Mouse (Mus musculus) heart, postnatal 0 days (tissue): ENCODE data around the gene Foxp1. TPM values are rescaled to one million over a fixed set of nuclear protein-coding genes. Genes with fewer than 3 reads are reported as not detected.

Experiments
- ATAC-seq: fragments of 200-750 bp; cut with Nextera tagmentation; 2 replicates; pipeline ENCODE4 v1.8.0; 2017; ENCODE audit warnings: low read depth, moderate number of reproducible peaks, moderate library complexity; ENCODE audit not compliant: insufficient read depth
- DNase-seq: peaks from one replicate; pipeline ENCODE4 v3.0.0-alpha.2; 2016; ENCODE audit warnings: low spot score
- H3K27ac ChIP-seq: fragments of 300-500 bp; sonication (generic); 2 replicates; pipeline ENCODE4 v1.5.1; 2014; ENCODE audit warnings: low read depth, mild to moderate bottlenecking
- H3K27me3 ChIP-seq: fragments of 300-500 bp; sonication (generic); 2 replicates; pipeline ENCODE4 v1.6.1; 2014; ENCODE audit warnings: low read length, mixed read lengths; ENCODE audit not compliant: control insufficient read depth, insufficient read depth
- H3K36me3 ChIP-seq: fragments of 300-500 bp; sonication (generic); replicated peaks from 2 replicates; pipeline ENCODE4 v1.6.1; 2014; ENCODE audit warnings: low read length, mixed read lengths; ENCODE audit not compliant: control insufficient read depth, insufficient read depth
- H3K4me1 ChIP-seq: fragments of 300-500 bp; sonication (generic); 2 replicates; pipeline ENCODE4 v1.6.1; 2014; ENCODE audit warnings: antibody characterized with exemption; ENCODE audit not compliant: control insufficient read depth, insufficient read depth
- H3K4me2 ChIP-seq: fragments of 300-500 bp; sonication (generic); 2 replicates; pipeline ENCODE4 v1.6.1; 2014; ENCODE audit warnings: low read depth, mild to moderate bottlenecking, low read length, moderate library complexity
- H3K4me3 ChIP-seq: fragments of 300-500 bp; sonication (generic); 2 replicates; pipeline ENCODE4 v1.5.1; 2014; ENCODE audit warnings: low read depth, low read length
- H3K9ac ChIP-seq: fragments of 300-500 bp; sonication (generic); replicated peaks from 2 replicates; pipeline ENCODE4 v1.6.1; 2014; ENCODE audit warnings: low read depth, low read length, mixed read lengths
- H3K9me3 ChIP-seq: fragments of 300-500 bp; sonication (generic); replicated peaks from 2 replicates; pipeline ENCODE4 v1.6.1; 2016; ENCODE audit warnings: low read length; ENCODE audit not compliant: control insufficient read depth
- CTCF ChIP-seq: IDR thresholded peaks from 2 replicates; pipeline ENCODE4 v1.5.1; 2016; ENCODE audit warnings: antibody characterized with exemption, control low read depth, low read depth
- EP300 ChIP-seq: IDR thresholded peaks from 2 replicates; pipeline ENCODE4 v1.6.1; 2016; ENCODE audit warnings: antibody characterized with exemption, low read depth
- WGBS: fragments of 180-500 bp; shearing (Covaris S2); extraction: QIAGEN DNeasy Blood & Tissue Kit; methylation state at CpG from one replicate; pipeline ENCODE4 v1.1.7; 2014; 5-methylcytosine and 5-hydroxymethylcytosine counted together
- polyA plus RNA-seq: library from polyadenylated mRNA; unstranded; fragments of >200 nt; fragmentation: Nextera tagmentation; extraction: Ambion mirVana; gene quantifications from 2 replicates; pipeline ENCODE4 v1.2.1, GENCODE M21; 2015
- total RNA-seq: library from RNA; depleted of rRNA; stranded (reverse); fragments of >200 nt; gene quantifications from 2 replicates; pipeline ENCODE4 v1.2.3, GENCODE M21; 2014; ENCODE audit warnings: low replicate concordance

The Foxp1 gene
- total and polyA plus RNA-seq, 2 experiments from 2014 or later, result 40.7 to 88.1 TPM

- DNase-seq (no peak), ATAC-seq (no peak)
- 74% methylated on average over 1 of the region's 1 CpGs for WGBS
- Histone ChIP-seq H3K27me3 (no peaks in the 10 kb centered on the region), H3K36me3 (no peaks in the 10 kb centered on the region), H3K4me2 (no peak overlapping the region), H3K4me1 (no peaks in the 10 kb centered on the region), H3K4me3 (no peak overlapping the region), H3K9me3 (peaks cover 11% of the 10 kb centered on the region; the same call in 1 of the 2 replicates), H3K9ac (no peak overlapping the region), H3K27ac (no peak overlapping the region)
- no peak for TF ChIP-seq CTCF
- TF ChIP-seq EP300, result no peak
Observed at GRCm38 (mm10) chr6:99552816-99553215, 30.3 kb upstream of the Foxp1 start.

- DNase-seq (no peak), ATAC-seq (no peak)
- no peak for TF ChIP-seq EP300
- no peak for TF ChIP-seq CTCF
- Histone ChIP-seq H3K27ac (no peak overlapping the region), H3K9ac (no peak overlapping the region), H3K36me3 (no peaks in the 10 kb centered on the region), H3K4me3 (no peak overlapping the region), H3K27me3 (no peaks in the 10 kb centered on the region), H3K4me1 (no peaks in the 10 kb centered on the region), H3K9me3 (peaks cover 11% of the 10 kb centered on the region; the same call in 1 of the 2 replicates), H3K4me2 (no peak overlapping the region)
- WGBS, result 86% methylated on average over 2 of the region's 2 CpGs
Observed at GRCm38 (mm10) chr6:99546416-99546815, 23.9 kb upstream of the Foxp1 start.

- H3K27ac ChIP-seq, result no peak overlapping the region
- 73% methylated on average over 6 of the region's 6 CpGs for WGBS
- no peak overlapping the region for H3K4me3 ChIP-seq
- ATAC-seq (no peak), DNase-seq (no peak)
- no peaks in the 10 kb centered on the region for H3K36me3 ChIP-seq
- H3K27me3 ChIP-seq, result no peaks in the 10 kb centered on the region
- H3K4me1 ChIP-seq, result no peaks in the 10 kb centered on the region
- H3K9me3 ChIP-seq, result peaks cover 11% of the 10 kb centered on the region; the same call in 1 of the 2 replicates
- H3K4me2 ChIP-seq, result no peak overlapping the region
- H3K9ac ChIP-seq, result no peak overlapping the region
- no peak for TF ChIP-seq EP300
- TF ChIP-seq CTCF, result no peak
Observed at GRCm38 (mm10) chr6:99545437-99545836, 22.9 kb upstream of the Foxp1 start.

- H3K4me2 ChIP-seq, result no peak overlapping the region
- H3K27ac ChIP-seq, result no peak overlapping the region
- no peak for DNase-seq
- TF ChIP-seq CTCF (no peak), EP300 (no peak)
- H3K4me3 ChIP-seq, result no peak overlapping the region
- H3K27me3 ChIP-seq, result no peaks in the 10 kb centered on the region
- no peaks in the 10 kb centered on the region for H3K4me1 ChIP-seq
- WGBS, result 56% methylated on average over 3 of the region's 3 CpGs
- no peaks in the 10 kb centered on the region for H3K36me3 ChIP-seq
- no peak overlapping the region for H3K9ac ChIP-seq
- no peak for ATAC-seq
- no peaks in the 10 kb centered on the region for H3K9me3 ChIP-seq
Observed at GRCm38 (mm10) chr6:99541105-99541504, 18.6 kb upstream of the Foxp1 start.

GRCm38 (mm10) chr6:99540653-99541052 is 18.1 kb upstream of the Foxp1 start:
- no peaks in the 10 kb centered on the region for H3K9me3 ChIP-seq
- H3K27ac ChIP-seq, result no peak overlapping the region
- H3K4me2 ChIP-seq, result no peak overlapping the region
- H3K27me3 ChIP-seq, result no peaks in the 10 kb centered on the region
- no peak for DNase-seq
- no peak for ATAC-seq
- no peak for TF ChIP-seq EP300
- TF ChIP-seq CTCF, result no peak
- H3K4me3 ChIP-seq, result no peak overlapping the region
- no peaks in the 10 kb centered on the region for H3K36me3 ChIP-seq
- no peaks in the 10 kb centered on the region for H3K4me1 ChIP-seq
- 60% methylated on average over 6 of the region's 6 CpGs for WGBS
- H3K9ac ChIP-seq, result no peak overlapping the region

GRCm38 (mm10) chr6:99540146-99540545 is 17.6 kb upstream of the Foxp1 start:
- no peak overlapping the region for H3K4me2 ChIP-seq
- 87% methylated on average over 5 of the region's 5 CpGs for WGBS
- no peak overlapping the region for H3K27ac ChIP-seq
- no peaks in the 10 kb centered on the region for H3K4me1 ChIP-seq
- ATAC-seq (no peak), DNase-seq (no peak)
- no peak overlapping the region for H3K9ac ChIP-seq
- TF ChIP-seq CTCF (no peak), EP300 (no peak)
- H3K4me3 ChIP-seq, result no peak overlapping the region
- H3K27me3 ChIP-seq, result no peaks in the 10 kb centered on the region
- no peaks in the 10 kb centered on the region for H3K9me3 ChIP-seq
- no peaks in the 10 kb centered on the region for H3K36me3 ChIP-seq
